Mouse (Mus musculus) embryonic facial prominence, embryonic 12.5 days (tissue): ENCODE data around the gene Klhl29. TPM values are rescaled to one million over a fixed set of nuclear protein-coding genes. Genes with fewer than 3 reads are reported as not detected.
A peak's percentile ranks its signal among the peaks of the same experiment; 100 is the strongest.

Experiments
- ATAC-seq: fragments of 200-750 bp; cut with Nextera tagmentation; 2 replicates; pipeline ENCODE4 v1.8.0; 2017; ENCODE audit not compliant: insufficient number of reproducible peaks, insufficient read depth, low FRiP score, low TSS enrichment
- H3K27ac ChIP-seq: fragments of 300-500 bp; sonication (generic); 2 replicates; pipeline ENCODE4 v1.5.1; 2016; ENCODE audit warnings: mild to moderate bottlenecking
- H3K27me3 ChIP-seq: fragments of 300-500 bp; sonication (generic); 2 replicates; pipeline ENCODE4 v1.6.1; 2016; ENCODE audit warnings: mild to moderate bottlenecking, moderate library complexity
- H3K36me3 ChIP-seq: fragments of 300-500 bp; sonication (generic); 2 replicates; pipeline ENCODE4 v1.6.1; 2016; ENCODE audit warnings: mild to moderate bottlenecking
- H3K4me1 ChIP-seq: fragments of 300-500 bp; sonication (generic); 2 replicates; pipeline ENCODE4 v1.6.1; 2016
- H3K4me2 ChIP-seq: fragments of 300-500 bp; sonication (generic); replicated peaks from 2 replicates; pipeline ENCODE4 v1.6.1; 2016; ENCODE audit warnings: mild to moderate bottlenecking, moderate library complexity
- H3K4me3 ChIP-seq: fragments of 300-500 bp; sonication (generic); 2 replicates; pipeline ENCODE4 v1.5.1; 2016; ENCODE audit warnings: mild to moderate bottlenecking
- H3K9ac ChIP-seq: fragments of 300-500 bp; sonication (generic); 2 replicates; pipeline ENCODE4 v1.6.1; 2016; ENCODE audit warnings: mild to moderate bottlenecking, moderate library complexity
- H3K9me3 ChIP-seq: fragments of 300-500 bp; sonication (generic); 2 replicates; pipeline ENCODE4 v1.6.1; 2016; ENCODE audit warnings: mild to moderate bottlenecking, moderate library complexity
- WGBS: fragments of 180-500 bp; shearing (Covaris S2); methylation state at CpG from one replicate; pipeline ENCODE4 v1.1.7; 2016; 5-methylcytosine and 5-hydroxymethylcytosine counted together
- polyA plus RNA-seq: library from polyadenylated mRNA; unstranded; fragments of >200 nt; fragmentation: Nextera tagmentation; extraction: Ambion mirVana; gene quantifications from 2 replicates; pipeline ENCODE4 v1.2.1, GENCODE M21; 2016

The Klhl29 gene
- polyA plus RNA-seq, 1 experiment from 2014 or later, result 2.6 TPM

GRCm38 (mm10) chr12:5230504-5230903 lies 145.0 kb downstream of the Klhl29 start:
- no peak for ATAC-seq
- 74% methylated on average over 5 of the region's 5 CpGs for WGBS
- Histone ChIP-seq H3K4me1 (no peaks in the 10 kb centered on the region), H3K4me2 (no peak overlapping the region), H3K36me3 (no peaks in the 10 kb centered on the region), H3K27ac (no peak overlapping the region), H3K9me3 (no peaks in the 10 kb centered on the region), H3K9ac (no peak overlapping the region), H3K27me3 (no peaks in the 10 kb centered on the region), H3K4me3 (no peak overlapping the region)

GRCm38 (mm10) chr12:5226676-5227654 lies 148.5 kb downstream of the Klhl29 start:
- Histone ChIP-seq H3K4me2 (no peak overlapping the region), H3K9ac (no peak overlapping the region), H3K4me1 (no peaks in the 10 kb centered on the region), H3K36me3 (no peaks in the 10 kb centered on the region), H3K27ac (no peak overlapping the region), H3K27me3 (no peaks in the 10 kb centered on the region), H3K9me3 (no peaks in the 10 kb centered on the region), H3K4me3 (no peak overlapping the region)
- ATAC-seq, result no peak
- WGBS, result 44% methylated on average over 14 of the region's 14 CpGs

- Histone ChIP-seq H3K9ac (no peak overlapping the region), H3K4me1 (peaks cover 6% of the 10 kb centered on the region; the same call in 1 of the 2 replicates), H3K4me2 (no peak overlapping the region), H3K4me3 (no peak overlapping the region), H3K27me3 (no peaks in the 10 kb centered on the region), H3K9me3 (no peaks in the 10 kb centered on the region), H3K36me3 (no peaks in the 10 kb centered on the region), H3K27ac (no peak overlapping the region)
- WGBS, result 48% methylated on average over 1 of the region's 1 CpGs
- no peak for ATAC-seq
Measured at GRCm38 (mm10) chr12:5223595-5223994, 151.9 kb downstream of the Klhl29 start.

- WGBS, result 92% methylated on average over 8 of the region's 8 CpGs
- Histone ChIP-seq H3K9ac (no peak overlapping the region), H3K4me3 (no peak overlapping the region), H3K4me2 (no peak overlapping the region), H3K9me3 (no peaks in the 10 kb centered on the region), H3K27me3 (no peaks in the 10 kb centered on the region), H3K36me3 (no peaks in the 10 kb centered on the region), H3K27ac (no peak overlapping the region), H3K4me1 (peaks cover 6% of the 10 kb centered on the region; the same call in 1 of the 2 replicates)
- ATAC-seq, result no peak
Measured at GRCm38 (mm10) chr12:5222439-5223202, 152.9 kb downstream of the Klhl29 start.

GRCm38 (mm10) chr12:5219913-5220575 lies 155.4 kb downstream of the Klhl29 start:
- Histone ChIP-seq H3K27ac (no peak overlapping the region), H3K27me3 (no peaks in the 10 kb centered on the region), H3K9ac (no peak overlapping the region), H3K36me3 (no peaks in the 10 kb centered on the region), H3K4me3 (no peak overlapping the region), H3K9me3 (no peaks in the 10 kb centered on the region), H3K4me2 (no peak overlapping the region), H3K4me1 (peaks cover 15% of the 10 kb centered on the region)
- no peak for ATAC-seq
- 67% methylated on average over 14 of the region's 14 CpGs for WGBS

GRCm38 (mm10) chr12:5215836-5216747 lies 159.4 kb downstream of the Klhl29 start:
- Histone ChIP-seq H3K4me1 (peaks cover 30% of the 10 kb centered on the region), H3K27me3 (no peaks in the 10 kb centered on the region), H3K36me3 (no peaks in the 10 kb centered on the region), H3K9ac (no peak overlapping the region), H3K27ac (no peak overlapping the region), H3K4me2 (no peak overlapping the region), H3K4me3 (no peak overlapping the region), H3K9me3 (no peaks in the 10 kb centered on the region)
- ATAC-seq, result 0 out of 2 replicates have a peak, but pooled peaks have one; percentile 29
- 54% methylated on average over 15 of the region's 15 CpGs for WGBS

- no peak for ATAC-seq
- Histone ChIP-seq H3K4me1 (peaks cover 29% of the 10 kb centered on the region), H3K27me3 (no peaks in the 10 kb centered on the region), H3K36me3 (no peaks in the 10 kb centered on the region), H3K4me2 (no peak overlapping the region), H3K9ac (no peak overlapping the region), H3K4me3 (no peak overlapping the region), H3K27ac (peak overlapping the region; percentile 57; the same call in 1 of the 2 replicates), H3K9me3 (no peaks in the 10 kb centered on the region)
- 72% methylated on average over 9 of the region's 9 CpGs for WGBS
Measured at GRCm38 (mm10) chr12:5214266-5214665, 161.2 kb downstream of the Klhl29 start.

- peaks cover 37% of the 10 kb centered on the region for H3K4me1 ChIP-seq
- ATAC-seq, result no peak
- WGBS, result 20% methylated on average over 13 of the region's 13 CpGs
Measured at GRCm38 (mm10) chr12:5213339-5214104, 162.0 kb downstream of the Klhl29 start.

GRCm38 (mm10) chr12:5211884-5212283 lies 163.6 kb downstream of the Klhl29 start:
- ATAC-seq, result no peak
- no peaks in the 10 kb centered on the region for H3K27me3 ChIP-seq
- WGBS, result 85% methylated on average over 9 of the region's 9 CpGs
- no peak overlapping the region for H3K4me3 ChIP-seq
- H3K4me2 ChIP-seq, result no peak overlapping the region
- H3K4me1 ChIP-seq, result peaks cover 45% of the 10 kb centered on the region
- H3K27ac ChIP-seq, result no peak overlapping the region
- no peak overlapping the region for H3K9ac ChIP-seq
- no peaks in the 10 kb centered on the region for H3K36me3 ChIP-seq
- no peaks in the 10 kb centered on the region for H3K9me3 ChIP-seq

More at GRCm38 (mm10) chr12:5213339-5214104, 162.0 kb downstream of the Klhl29 start:
- Histone ChIP-seq H3K4me2 (no peak overlapping the region), H3K4me3 (no peak overlapping the region), H3K27ac (peak overlapping the region; percentile 57; the same call in 1 of the 2 replicates), H3K27me3 (no peaks in the 10 kb centered on the region), H3K9ac (no peak overlapping the region), H3K36me3 (no peaks in the 10 kb centered on the region), H3K9me3 (no peaks in the 10 kb centered on the region)

GRCm38 (mm10) chr12:5210786-5211185 lies 164.7 kb downstream of the Klhl29 start:
- no peak overlapping the region for H3K9ac ChIP-seq
- H3K4me3 ChIP-seq, result no peak overlapping the region
- H3K27me3 ChIP-seq, result no peaks in the 10 kb centered on the region
- no peak for ATAC-seq
- H3K9me3 ChIP-seq, result no peaks in the 10 kb centered on the region
- H3K36me3 ChIP-seq, result no peaks in the 10 kb centered on the region
- no peak overlapping the region for H3K4me2 ChIP-seq
- H3K4me1 ChIP-seq, result peaks cover 38% of the 10 kb centered on the region
- H3K27ac ChIP-seq, result no peak overlapping the region
- WGBS, result 72% methylated on average over 9 of the region's 9 CpGs
